10 mouse cellular contexts compared by ENCODE assay signal in the genomic region with DNA sequence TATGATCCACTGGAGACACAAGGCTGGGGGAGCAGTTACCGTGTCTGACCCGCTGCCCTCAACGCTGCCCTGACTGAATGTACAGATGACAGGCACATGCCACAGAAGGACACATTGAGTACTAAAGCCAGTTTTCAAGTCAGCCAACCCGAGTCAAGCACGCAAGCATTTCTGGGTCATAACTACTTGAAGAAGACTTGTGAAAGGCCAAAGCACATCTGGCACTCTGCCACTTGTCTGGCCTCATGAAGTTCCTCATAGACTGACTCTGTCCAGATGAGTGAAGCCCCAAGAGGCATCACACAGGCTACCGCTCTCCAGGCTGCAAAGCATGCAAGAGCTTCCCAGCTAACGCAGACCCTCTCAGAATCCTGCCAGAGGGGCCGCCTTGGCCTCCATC. TPM values are rescaled to one million over a fixed set of nuclear protein-coding genes. Genes with fewer than 3 reads are reported as not detected.
A peak's percentile ranks its signal among the peaks of the same experiment; 100 is the strongest.
DNase-seq lines count a peak whose midpoint lies in the region; TF ChIP-seq lines count a peak whose summit lies in the region.
"Had no signal": no experiment of that assay in that cellular context is flagged by ENCODE, and none has a peak within 500 bp of the region (broad histone marks: within the 10 kb centered on the region; RNA-seq: fewer than 3 reads in every experiment).

No protein-coding gene starts in this region.

- TF ChIP-seq POLR2A in small intestine, adult 2 months (IDR thresholded peaks at IDR 0.05; ENCODE audit: low read depth, low read length): no peak

- peak overlapping the region; percentile 5; the same call in 1 of the 2 replicates for H3K27ac ChIP-seq in small intestine, adult 2 months (ENCODE audit: insufficient read depth, low read depth, low read length)
- H3K27ac ChIP-seq: liver, embryonic 15.5 days had no signal

- WGBS in small intestine, adult 2 months: 71% methylated on average over 8 of the region's 8 CpGs

- no peaks in the 10 kb centered on the region for H3K27me3 ChIP-seq in small intestine, adult 2 months (ENCODE audit: control insufficient read depth, insufficient read depth, low read length)
- H3K27me3 ChIP-seq: liver, embryonic 15.5 days had no signal

- no peak overlapping the region for H3K4me3 ChIP-seq in small intestine, adult 2 months (ENCODE audit: low read depth, low read length)
- H3K4me3 ChIP-seq: liver, embryonic 15.5 days had no signal

- peaks cover 8% of the 10 kb centered on the region for H3K36me3 ChIP-seq in small intestine, adult 2 months (ENCODE audit: control insufficient read depth, insufficient read depth, low read length)
- H3K36me3 ChIP-seq: liver, embryonic 15.5 days had no signal

- TF ChIP-seq CTCF in small intestine, adult 2 months (IDR thresholded peaks at IDR 0.05; ENCODE audit: extremely low read depth, insufficient read length, insufficient replicate concordance, low read depth, low read length): no peak

- peak; percentile 52 for DNase-seq in right cerebral cortex, postnatal 14 days
- DNase-seq in right cerebral cortex, postnatal 25 days: no peak
- DNase-seq in gastrocnemius, adult 8-10 months (ENCODE audit: low spot score in 2 of 2): peak; percentile 43 to 46
- DNase-seq in kidney, postnatal 25 days: peak; percentile 92
- DNase-seq in urinary bladder, postnatal 10 days (ENCODE audit: low spot score): no peak
- DNase-seq in urinary bladder, postnatal 4 days (ENCODE audit: low spot score in 2 of 2): no peak
- DNase-seq in frontal cortex, postnatal 10 days (ENCODE audit: low spot score in 2 of 2): no peak

- H3K4me1 ChIP-seq in small intestine, adult 2 months (ENCODE audit: control insufficient read depth, insufficient read depth, insufficient read length, low read length): peaks cover 29% of the 10 kb centered on the region

RNA-seq across cellular contexts. Expression of a gene that starts 31.8 kb away (rescaled TPM):
- under 1 TPM; 0.15 to 0.38 (median 0.23) TPM for total RNA-seq in gastrocnemius, adult 8-10 months (2022)
- 1.3 and 1.8 TPM in 2 replicates for polyA plus RNA-seq in small intestine, adult 2 months (2012; rRNA removed)

RNA-seq across cellular contexts. Expression of a gene that starts 37.7 kb away (rescaled TPM):
- total RNA-seq in gastrocnemius, adult 8-10 months (2022): not detected
- not detected in 2 replicates for polyA plus RNA-seq in small intestine, adult 2 months (2012; rRNA removed)
- polyA plus RNA-seq: liver, embryonic 15.5 days; stomach, embryonic 16.5 days had no signal

Comparison
In these comparisons a context has a peak if more than half of its experiments do, and no peak if none do; other contexts are left out.
1. DNase-seq: peak in right cerebral cortex, postnatal 14 days (single experiment), gastrocnemius, adult 8-10 months (2 of 2) and kidney, postnatal 25 days (2 of 2); none in right cerebral cortex, postnatal 25 days (single experiment), urinary bladder, postnatal 10 days (single experiment), urinary bladder, postnatal 4 days (0 of 2) and frontal cortex, postnatal 10 days (0 of 2).